Mouse (Mus musculus): ENCODE data around the gene Rpl4.
A peak's percentile ranks its signal among the peaks of the same experiment; 100 is the strongest.
"Not testable (repeated sequence)": the region's sequence is repeated elsewhere in the genome, so short reads cannot be mapped to it uniquely, and the experiment has no call there.

Gene Rpl4

DNA sequence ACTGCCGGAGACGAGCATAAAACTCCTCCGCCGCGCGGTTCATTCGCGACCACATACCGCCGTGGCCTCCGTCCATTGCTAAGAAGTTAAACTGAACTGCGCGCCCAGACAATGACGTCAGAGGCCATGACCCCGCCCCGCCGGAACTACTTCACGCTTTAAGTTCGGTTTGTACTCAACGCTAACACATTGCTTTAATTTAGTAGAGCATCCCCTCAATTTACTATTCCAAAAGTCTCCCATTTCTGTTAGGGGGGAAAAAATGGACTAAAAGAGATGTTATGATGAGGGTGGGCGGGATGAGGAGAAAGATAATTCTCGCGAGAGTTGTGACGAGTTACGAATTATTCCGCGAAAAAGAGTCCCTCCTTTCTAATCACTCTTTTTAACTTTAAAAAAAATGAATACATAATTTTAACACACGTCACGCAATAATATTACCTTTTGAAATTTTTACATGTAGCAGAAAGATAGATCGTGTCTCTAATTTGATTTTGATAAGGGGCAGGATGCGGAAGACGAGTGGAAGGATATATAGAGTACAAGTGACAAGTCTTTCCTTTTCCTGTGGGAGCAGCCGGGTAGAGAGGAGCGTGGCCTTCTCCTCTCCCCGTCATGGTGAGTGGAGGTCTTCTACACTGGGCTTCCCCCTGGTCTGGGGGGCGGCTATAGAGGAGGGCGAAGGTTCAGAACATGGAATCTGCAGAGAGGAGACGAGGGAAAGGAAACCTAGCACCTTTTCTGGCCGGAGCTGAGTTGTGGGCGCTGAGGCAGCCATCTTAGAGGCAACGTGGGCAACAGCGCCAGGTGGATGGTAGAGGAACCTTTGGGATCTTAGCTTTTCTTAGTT is at the start of gene Rpl4, which contains the start of gene Zwilch:
Rpl4 (plus strand) TSS at position 560 of the 850 bp plus-strand sequence.
Zwilch (minus strand) TSS at position 289 of the 850 bp plus-strand sequence.
- peak; percentile 74 to 85 for DNase-seq (ENCODE audit: low spot score in 2 of 2)

DNA sequence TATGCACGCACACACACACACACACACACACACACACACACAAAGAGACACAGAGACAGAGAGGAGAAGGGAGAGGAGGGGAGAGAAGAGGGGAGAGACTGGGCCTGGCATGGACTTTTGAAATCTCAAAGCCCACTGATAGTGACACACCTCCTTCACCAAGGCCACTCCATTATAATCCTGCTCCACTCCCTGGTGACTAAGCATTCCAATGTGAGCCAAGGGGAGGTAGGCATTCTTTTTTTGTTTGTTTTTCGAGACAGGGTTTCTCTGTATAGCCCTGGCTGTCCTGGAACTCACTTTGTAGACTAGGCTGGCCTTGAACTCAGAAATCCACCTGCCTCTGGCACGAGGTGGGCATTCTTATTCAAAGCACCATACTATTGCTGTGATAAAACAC is 48.3 kb upstream of the Rpl4 start:
- DNase-seq (ENCODE audit: low spot score in 2 of 2): not testable (repeated sequence)

DNA sequence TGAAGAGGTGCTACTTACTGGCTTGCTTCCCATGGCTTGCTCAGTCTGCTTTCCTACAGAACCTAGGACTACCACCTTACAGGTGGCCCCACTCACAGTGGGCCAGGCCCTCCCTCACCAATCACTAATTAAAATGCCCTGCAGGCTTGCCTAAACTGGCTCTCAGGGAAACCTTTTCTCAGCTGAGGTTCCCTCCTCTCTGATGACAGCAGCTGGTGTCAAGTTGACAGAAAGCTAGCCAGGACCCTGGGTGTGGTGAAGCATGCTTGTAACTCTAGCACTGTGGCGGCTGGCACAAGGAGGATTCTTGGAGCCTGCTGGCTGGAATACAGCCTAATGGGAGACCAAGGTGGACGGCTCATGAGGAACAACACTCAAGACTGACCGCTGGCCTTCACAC is 47.9 kb upstream of the Rpl4 start:
- DNase-seq (ENCODE audit: low spot score in 2 of 2): no peak

DNA sequence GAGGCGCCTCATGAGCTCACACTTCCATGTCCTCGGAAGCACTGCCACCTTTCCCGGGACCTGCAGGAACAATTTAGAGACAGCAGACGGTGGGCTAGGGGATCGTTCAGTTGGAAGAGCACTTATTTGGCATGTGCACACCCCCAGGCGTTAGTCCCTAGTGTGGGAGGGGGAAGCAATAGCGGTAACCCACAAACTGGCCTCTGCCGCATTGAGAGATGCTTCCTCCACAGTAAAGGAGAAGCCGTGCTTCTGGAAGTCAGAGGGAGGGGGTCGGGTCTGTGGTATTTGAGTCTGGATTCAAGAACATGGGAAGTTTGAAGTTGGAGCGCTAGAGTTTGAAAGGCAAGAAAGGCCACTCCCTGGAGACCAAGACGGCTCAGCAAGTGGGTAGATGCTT is 47.1 kb upstream of the Rpl4 start:
- DNase-seq (ENCODE audit: low spot score in 2 of 2): no peak

DNA sequence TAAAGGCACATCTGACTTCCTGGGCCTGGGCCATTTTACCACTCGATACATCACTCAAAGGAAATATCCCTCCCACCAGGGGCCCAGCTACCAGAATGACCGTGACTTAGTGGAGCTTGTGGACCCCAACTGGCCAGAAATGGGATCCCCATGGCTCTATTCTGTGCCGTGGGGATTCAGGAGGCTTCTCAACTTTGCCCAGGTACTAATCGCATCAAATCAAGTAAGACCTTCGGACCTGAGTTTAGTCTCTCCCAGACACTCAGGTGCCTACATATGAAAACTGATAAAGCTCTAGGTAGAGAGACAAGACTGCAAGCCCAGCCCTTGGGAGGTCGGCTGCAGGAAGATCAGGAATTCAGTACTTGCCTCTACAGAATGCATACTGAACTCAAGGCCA is 41.6 kb upstream of the Rpl4 start:
- DNase-seq (ENCODE audit: low spot score in 2 of 2): no peak

DNA sequence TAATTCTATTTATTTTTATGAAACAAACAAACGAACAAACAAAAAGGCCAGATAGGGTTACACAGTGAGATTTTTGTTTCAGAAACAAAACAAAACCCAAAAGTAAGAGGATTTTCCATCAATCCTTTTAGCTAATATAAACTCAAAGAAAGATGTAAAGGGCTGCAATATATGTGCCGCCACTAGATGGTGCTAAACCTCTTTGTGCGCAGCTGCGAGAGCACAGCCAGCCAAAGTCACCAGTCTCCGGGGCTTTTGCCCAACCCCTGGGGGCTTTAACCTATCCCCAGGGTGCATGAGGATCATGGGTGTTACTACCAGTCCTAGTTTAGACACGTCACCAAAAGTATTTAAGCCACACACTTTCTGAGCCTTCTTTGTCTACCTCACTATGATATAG is 34.3 kb upstream of the Rpl4 start:
- DNase-seq (ENCODE audit: low spot score in 2 of 2): not testable (repeated sequence)

DNA sequence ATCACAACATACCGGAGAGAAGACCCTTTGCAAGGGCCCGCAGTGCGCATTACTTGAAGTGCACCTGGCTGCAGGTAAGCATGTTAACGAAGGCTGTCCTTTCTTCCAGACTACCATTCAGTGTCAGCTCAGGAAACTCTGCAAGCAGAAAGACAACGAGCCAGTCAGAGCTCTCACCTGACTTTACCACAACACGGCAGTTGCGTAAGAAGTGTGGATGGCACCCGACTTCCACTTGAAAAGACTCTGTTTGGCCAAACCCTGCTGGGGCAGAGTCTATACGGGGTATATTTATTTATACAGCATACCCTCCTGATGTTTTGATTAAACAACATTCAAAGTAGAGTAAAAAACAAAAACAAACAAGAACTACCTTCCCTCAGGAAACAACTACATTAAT is 33.3 kb upstream of the Rpl4 start:
- no peak for DNase-seq (ENCODE audit: low spot score in 2 of 2)

DNA sequence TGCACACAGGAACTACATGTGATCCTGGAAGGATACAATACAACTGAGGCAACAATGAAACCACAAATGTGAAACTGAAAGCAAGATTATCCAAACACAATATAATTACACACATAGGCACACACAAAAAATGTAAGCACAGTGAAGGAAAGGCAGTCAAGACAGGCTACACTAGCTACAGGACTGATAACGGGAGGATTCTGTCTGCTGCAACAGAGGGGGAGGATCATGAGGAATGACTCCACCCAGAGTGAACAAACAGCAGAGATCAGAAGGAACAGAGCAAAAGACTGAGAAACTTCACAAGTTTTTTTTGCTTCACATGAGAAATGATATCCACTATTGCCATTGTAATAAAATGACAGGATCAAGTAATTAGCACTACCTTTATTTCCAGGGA is 16.5 kb upstream of the Rpl4 start:
- DNase-seq (ENCODE audit: low spot score in 2 of 2): no peak

DNA sequence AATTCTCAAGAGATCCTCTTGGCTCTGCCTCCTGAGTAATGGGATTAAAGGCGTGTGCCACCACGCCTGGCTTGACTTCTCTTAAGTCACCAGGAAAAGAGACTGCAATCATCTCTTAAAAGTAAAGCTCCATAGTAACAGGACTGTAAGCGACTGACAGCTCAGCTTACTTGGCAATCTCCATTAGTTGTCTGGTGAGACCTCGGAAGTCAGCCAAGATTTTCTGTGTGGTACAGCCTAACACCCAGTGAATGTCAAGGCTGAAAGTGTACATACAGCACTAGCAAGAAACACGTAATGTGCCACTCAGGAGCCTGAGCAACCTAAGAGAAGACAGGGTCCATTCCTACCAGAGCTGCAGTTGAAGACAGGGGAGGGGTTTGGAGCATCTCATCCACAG is 12.7 kb upstream of the Rpl4 start:
- no peak for DNase-seq (ENCODE audit: low spot score in 2 of 2)

DNA sequence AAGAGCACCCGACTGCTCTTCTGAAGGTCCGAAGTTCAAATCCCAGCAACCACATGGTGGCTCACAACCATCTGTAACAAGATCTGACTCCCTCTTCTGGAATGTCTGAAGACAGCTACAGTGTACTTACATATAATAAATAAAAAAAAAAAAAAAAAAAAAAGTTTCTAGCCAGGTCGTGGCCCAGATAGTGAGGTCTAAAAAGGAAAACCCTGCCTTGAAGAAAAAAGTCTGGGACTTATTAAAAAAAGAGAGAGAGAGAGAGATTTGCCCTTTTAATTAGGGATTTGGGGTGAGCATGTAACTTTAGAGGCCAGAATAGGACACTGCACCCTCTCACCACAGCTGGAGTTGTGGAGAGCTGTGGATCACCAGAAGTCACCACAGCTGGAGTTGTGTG is 3.2 kb upstream of the Rpl4 start:
- DNase-seq (ENCODE audit: low spot score in 2 of 2): not testable (repeated sequence)

DNA sequence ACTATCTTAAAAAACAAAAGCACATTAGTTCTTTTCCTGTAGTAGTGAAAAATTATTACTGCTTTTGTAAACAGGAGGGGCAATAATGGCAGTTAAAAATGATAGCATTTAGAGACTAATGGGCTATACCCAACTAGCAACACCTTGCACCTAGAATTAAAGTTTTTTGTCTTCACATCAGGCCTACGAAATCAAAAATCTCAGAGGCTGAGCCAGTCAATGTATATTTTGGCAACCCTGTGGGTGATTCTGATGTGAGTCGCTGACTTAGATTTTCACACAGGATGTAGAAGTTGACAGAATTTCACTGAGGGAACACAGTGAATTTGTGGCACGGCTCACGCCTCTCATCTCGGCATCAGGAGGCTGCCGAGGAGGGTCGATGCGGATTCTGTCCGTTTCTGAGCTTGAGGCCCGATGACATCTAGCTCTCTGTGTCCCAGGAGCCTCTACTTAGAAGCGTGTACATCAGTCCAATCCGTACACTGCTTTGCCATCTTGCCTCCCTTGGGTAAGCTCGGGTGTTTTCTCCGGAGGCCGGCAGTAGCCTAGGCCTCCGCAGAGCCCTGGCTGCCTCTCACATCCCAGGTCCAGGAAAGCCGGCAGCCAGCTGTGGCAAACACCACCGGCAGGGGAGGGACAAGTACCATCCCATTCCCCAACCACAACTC is 895 bp upstream of the Rpl4 start:
- no peak for DNase-seq (ENCODE audit: low spot score in 2 of 2)

DNA sequence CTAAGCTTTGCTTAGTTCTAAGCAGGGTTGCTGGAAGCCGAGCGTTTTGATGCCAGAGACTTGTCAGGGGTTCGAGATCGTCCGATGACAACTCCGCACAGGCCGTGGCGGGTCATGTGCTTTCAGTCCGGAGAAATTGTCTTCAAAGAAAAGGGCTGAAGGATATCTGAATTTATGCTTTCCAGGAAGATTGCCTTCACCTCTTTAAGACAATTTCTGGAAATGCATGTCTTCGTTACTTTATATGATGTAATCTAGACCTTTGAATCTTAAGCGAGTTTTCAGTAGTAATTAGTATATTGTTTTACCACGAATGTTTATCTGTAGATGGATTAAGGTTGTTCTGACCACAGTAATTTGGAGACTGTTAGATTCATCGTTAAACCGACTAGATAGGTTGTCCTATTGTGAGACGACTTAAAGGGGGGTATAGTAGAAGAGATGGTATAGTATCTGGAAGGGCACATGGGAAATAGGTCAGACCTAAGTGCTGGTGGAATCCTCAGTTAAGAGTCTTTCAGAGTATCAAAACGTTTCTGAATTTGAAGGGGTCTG is 568 bp downstream of the Rpl4 start:
- no peak for DNase-seq (ENCODE audit: low spot score in 2 of 2)

DNA sequence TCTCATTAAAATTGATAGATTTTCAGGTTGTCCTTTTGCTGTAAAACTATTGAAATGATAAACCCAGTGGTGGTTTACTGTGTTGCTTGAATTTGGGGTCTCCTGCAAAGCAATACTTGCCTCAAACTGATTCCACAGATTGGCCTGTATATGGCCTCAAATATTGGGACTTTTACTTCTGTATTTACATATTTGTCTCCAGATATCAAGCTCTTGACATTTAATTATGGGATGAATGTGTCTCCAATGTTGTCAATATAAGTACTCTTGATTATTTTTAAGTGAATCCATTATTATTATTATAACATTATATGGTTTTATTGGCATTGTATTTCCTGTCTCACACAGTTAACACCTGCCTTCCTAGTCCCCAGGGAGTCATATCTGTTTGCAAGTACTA is 1.2 kb downstream of the Rpl4 start:
- no peak for DNase-seq (ENCODE audit: low spot score in 2 of 2)

DNA sequence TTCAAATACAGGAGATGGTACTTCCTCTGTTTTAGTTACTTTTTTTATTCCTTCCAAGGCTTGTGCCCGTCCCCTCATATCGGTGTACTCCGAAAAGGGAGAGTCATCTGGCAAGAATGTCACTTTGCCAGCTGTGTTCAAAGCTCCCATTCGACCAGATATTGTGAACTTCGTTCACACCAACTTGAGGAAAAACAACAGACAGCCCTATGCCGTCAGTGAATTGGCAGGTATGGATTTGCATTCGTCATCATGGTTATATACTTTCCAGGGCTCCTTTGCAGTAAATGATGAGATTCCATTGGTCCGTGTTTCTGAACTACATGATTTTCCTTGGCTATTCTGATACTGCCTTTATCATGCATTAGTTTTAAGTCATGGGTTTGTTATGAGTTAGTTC is 1.6 kb downstream of the Rpl4 start:
- no peak for DNase-seq (ENCODE audit: low spot score in 2 of 2)

DNA sequence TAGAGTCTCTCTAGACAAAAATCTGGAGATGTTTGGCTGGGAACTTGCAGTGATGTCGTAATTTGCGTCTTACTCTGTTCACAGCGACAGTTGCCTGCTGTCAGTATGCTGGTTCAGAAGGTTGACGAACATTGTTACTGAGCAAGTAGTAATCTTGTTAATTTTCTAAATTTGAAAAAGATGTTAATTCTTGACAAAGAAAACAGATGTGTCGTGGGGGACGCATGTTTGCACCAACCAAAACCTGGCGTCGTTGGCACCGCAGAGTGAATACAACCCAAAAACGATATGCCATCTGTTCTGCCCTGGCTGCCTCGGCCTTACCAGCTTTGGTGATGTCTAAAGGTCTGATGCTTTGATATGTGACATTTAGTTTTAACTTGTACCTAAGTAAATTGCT is 2.2 kb downstream of the Rpl4 start:
- DNase-seq (ENCODE audit: low spot score in 2 of 2): no peak

DNA sequence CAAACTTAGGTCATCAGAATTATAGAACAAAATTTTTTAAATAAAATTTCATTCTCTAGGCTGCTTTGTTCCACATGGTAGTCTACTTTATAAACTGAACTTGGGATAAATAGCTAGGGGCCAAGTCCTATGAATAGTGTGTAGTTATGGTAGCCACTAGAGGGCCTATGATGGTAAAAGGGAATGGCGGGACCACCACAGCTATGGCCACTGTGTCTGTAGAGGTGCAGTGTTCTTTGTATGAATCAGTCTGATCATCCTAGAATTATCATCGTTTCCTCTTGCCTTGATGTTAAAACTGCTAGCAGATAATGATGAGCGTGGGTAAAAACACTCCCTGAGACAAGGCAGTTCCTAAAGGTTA is 5.4 kb downstream of the Rpl4 start:
- no peak for DNase-seq (ENCODE audit: low spot score in 2 of 2)

DNA sequence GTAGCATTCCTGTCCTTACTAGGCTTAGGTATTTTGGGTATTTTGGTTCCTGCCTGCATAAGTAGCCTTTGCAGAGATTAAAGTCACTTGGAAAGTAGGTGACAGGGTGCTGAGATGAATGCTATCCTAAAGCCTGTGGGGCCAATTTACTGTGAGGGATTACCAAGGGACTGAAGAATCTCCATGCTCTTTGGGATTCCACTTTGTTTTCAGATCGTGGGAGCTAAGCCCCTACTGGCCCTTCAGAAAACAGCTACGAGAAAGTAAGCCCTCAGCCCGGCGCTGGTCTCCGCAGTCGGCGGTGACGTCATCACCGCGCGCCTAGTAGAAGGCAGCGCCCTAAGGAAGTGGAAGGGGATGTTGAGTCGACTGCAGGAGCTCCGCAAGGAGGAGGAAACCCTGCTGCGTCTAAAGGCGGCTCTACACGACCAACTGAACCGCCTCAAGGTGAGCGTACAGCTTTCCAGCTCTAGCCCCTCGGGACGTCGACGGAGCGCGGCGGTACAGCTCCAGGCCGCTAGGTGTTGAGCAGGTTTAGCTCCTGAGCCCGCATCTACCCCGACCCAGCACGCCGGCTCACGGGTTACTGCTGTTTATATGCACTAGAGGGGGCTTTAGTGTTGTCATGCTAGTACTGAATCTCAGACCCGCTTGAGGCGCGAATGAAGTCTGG is 5.9 kb downstream of the Rpl4 start, which contains the start of gene Snapc5:
Snapc5 (plus strand) TSS at position 301 of the 673 bp plus-strand sequence.
- DNase-seq (ENCODE audit: low spot score in 2 of 2): peak; percentile 88 to 92

DNA sequence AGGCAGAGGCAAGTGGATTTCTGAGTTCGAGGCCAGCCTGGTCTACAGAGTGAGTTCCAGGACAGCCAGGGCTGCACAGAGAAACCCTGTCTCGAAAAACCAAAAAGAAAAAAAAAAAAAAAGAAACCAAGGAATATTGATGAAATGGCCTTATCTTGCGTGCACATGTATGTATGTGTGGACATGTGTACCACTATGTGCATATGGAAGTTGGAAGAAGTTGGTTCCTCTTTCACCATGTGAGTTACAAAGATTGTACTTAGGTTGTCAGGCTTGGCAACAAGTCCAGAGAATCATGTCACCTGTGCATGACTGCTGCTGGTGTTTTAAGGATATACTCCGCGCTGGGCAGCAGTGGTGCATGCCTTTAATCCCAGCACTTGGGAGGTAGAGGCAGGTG is 10.1 kb downstream of the Rpl4 start:
- not testable (repeated sequence) for DNase-seq (ENCODE audit: low spot score in 2 of 2)

DNA sequence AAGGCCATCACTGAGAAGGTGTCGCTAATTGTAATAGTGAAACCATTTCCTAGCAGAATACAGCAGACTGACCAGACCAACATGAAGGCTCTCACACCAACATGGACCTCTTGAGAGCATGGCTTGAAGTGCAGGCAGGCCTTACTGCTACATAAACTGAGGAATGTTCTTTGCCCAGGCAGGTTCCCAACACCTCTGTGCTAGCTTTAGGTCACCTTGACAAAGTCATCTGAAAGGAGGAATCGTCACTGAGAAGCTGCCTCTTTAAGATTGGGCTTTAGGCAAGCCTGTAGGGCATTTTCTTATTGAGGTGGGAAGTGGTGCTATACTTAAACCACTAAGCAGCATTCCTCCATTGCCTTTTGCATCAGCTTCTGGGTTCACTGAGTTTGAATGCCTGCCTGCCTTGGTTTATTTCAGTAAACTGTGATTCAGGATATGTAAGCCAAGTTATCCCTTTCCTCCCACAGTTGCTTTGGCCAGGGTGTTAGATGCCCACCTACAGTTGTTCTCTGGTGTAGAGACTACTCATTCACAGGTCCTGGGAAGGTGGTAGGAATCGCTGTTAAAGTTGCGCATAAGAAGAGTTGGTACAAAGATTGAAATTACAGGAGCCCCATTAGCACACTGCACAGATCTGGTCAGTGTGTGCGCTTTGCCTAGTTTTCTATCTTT is 11.1 kb downstream of the Rpl4 start:
- no peak for DNase-seq (ENCODE audit: low spot score in 2 of 2)

DNA sequence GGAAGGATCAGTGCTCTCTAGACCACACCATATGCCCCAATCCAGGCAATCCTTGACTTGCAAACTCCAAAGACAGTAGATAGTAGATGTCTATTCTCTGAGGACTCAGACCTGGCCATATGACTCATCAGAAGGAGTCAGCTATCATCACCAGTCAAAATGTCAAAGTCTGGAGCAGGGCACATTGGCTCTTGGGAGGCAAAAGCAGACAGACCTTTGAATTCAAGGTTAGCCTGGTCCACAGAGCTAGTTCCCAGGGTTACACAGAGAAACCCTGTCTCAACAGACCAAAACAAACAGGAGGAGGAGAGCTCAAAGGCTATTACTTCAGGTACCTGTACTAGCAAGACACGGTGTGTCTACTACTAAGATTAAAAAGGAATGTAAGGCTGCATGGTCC is 20.7 kb downstream of the Rpl4 start:
- DNase-seq (ENCODE audit: low spot score in 2 of 2): no peak

DNA sequence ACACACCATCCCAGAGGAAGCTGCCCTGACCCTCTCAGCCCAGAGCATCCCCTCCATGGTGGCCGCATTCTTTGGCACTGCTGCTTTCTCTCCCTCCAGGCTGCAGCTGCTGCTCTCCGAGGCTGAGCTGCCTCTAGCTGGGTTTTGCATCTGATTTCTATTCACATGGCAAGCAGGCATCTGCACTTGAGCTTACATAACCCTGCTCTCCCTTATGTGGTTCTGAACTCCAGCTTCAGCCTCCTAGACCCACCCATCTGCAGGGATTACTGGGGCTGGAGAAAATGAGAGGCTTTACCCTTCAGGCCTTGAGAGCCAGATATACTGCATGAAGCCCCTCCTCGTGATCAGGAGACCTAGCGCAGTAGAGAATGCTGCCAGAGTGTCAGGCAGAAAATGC is 22.4 kb downstream of the Rpl4 start:
- no peak for DNase-seq (ENCODE audit: low spot score in 2 of 2)

DNA sequence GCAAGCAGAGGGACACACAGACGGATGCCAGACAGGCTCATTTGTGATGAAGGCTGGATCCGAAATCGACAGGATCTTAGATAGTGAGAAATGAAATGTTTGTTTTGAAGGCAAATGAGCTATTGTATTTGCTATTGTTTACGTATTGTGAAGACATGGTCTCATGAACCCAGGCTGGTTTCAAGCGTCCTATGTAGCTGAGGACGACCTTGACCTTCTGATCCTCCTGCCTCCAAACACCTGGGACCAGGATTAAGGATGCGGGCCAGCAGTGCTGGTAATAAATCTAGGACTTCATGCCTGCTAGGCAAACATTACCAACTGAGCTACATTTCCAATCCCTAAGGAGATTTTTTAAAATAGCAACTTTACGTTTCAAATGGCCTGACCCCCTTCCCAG is 24.3 kb downstream of the Rpl4 start:
- no peak for DNase-seq (ENCODE audit: low spot score in 2 of 2)

All from urinary bladder, postnatal 4 days (tissue).